Mouse (Mus musculus) MEL (cell line): ENCODE data around the gene Ptprr. TPM values are rescaled to one million over a fixed set of nuclear protein-coding genes. Genes with fewer than 3 reads are reported as not detected.

ENCODE experiments used
- DNase-seq: peaks from one replicate; pipeline ENCODE4 v3.0.0; 2011; ENCODE audit warnings: low read depth, low spot score
- H3K27ac ChIP-seq: 2 replicates; pipeline ENCODE4 v1.5.1; 2012; ENCODE audit warnings: low read depth, mild to moderate bottlenecking, control low read depth, low read length, moderate library complexity; ENCODE audit not compliant: control insufficient read depth
- H3K27me3 ChIP-seq, 2 experiments: fragments of 150-350 bp in 1 of 2; sonication (generic) in 1 of 2; 2 replicates each; pipeline ENCODE4 v1.6.1; 2012; ENCODE audit warnings: low read length in 2 of 2, mild to moderate bottlenecking in 2 of 2, improper control_type of control experiment in 1 of 2, moderate library complexity in 1 of 2; ENCODE audit not compliant: insufficient read depth in 2 of 2, control insufficient read depth in 1 of 2
- H3K36me3 ChIP-seq, 2 experiments: 2 replicates each; pipeline ENCODE4 v1.6.1; 2012 to 2014; ENCODE audit warnings: low read length in 2 of 2, improper control_type of control experiment in 1 of 2, inconsistent platforms in 1 of 2, mild to moderate bottlenecking in 1 of 2; ENCODE audit not compliant: insufficient read depth in 2 of 2, control insufficient read depth in 1 of 2
- H3K4me1 ChIP-seq, 2 experiments: fragments of 150-350 bp in 1 of 2; sonication (generic) in 1 of 2; 2 replicates each; pipeline ENCODE4 v1.6.1; 2012; ENCODE audit warnings: low read length in 2 of 2, improper control_type of control experiment in 1 of 2, mild to moderate bottlenecking in 1 of 2; ENCODE audit not compliant: insufficient read depth in 2 of 2, control insufficient read depth in 1 of 2
- H3K4me3 ChIP-seq, 2 experiments: fragments of 150-350 bp in 1 of 2; sonication (generic) in 1 of 2; 2 replicates each; pipeline ENCODE4 v1.5.1; 2012; ENCODE audit warnings: low read depth in 2 of 2, low read length in 2 of 2, mild to moderate bottlenecking in 2 of 2, moderate library complexity in 2 of 2, control low read depth in 1 of 2, improper control_type of control experiment in 1 of 2; ENCODE audit not compliant: control insufficient read depth in 1 of 2, insufficient read depth in 1 of 2
- H3K79me2 ChIP-seq: 2 replicates; pipeline ENCODE4 v1.6.1; 2012; ENCODE audit warnings: mild to moderate bottlenecking, low read length, moderate library complexity; ENCODE audit not compliant: control insufficient read depth, poor library complexity, insufficient read depth
- H3K9ac ChIP-seq: 2 replicates; pipeline ENCODE4 v1.6.1; 2012; ENCODE audit warnings: low read depth, mild to moderate bottlenecking, control low read depth, low read length, moderate library complexity; ENCODE audit not compliant: control insufficient read depth, poor library complexity, severe bottlenecking
- H3K9me3 ChIP-seq: fragments of 150-350 bp; sonication (generic); replicated peaks from 2 replicates; pipeline ENCODE4 v1.6.1; 2012; ENCODE audit warnings: mild to moderate bottlenecking, low read length, improper control_type of control experiment, moderate library complexity; ENCODE audit not compliant: insufficient read depth
- BHLHE40 ChIP-seq: IDR thresholded peaks from 2 replicates; pipeline ENCODE4 v1.6.1; 2012; ENCODE audit warnings: low read depth, mild to moderate bottlenecking, inconsistent platforms, low read length, improper control_type of control experiment, borderline replicate concordance
- CHD1 ChIP-seq: IDR thresholded peaks from 2 replicates; pipeline ENCODE4 v1.6.1; 2012; ENCODE audit warnings: low read depth, mild to moderate bottlenecking, inconsistent platforms, low read length, improper control_type of control experiment
- CTCF ChIP-seq, 3 experiments: IDR thresholded peaks in 2 of 3; conservative IDR thresholded peaks in 1 of 3; 2 replicates each; pipeline ENCODE4 v1.5.1; 2011 to 2012; ENCODE audit warnings: low read length in 3 of 3, low read depth in 2 of 3, mild to moderate bottlenecking in 2 of 3, improper control_type of control experiment in 1 of 3, inconsistent platforms in 1 of 3, mixed read lengths in 1 of 3, moderate library complexity in 1 of 3; ENCODE audit not compliant: control insufficient read depth in 1 of 3, insufficient read depth in 1 of 3, poor library complexity in 1 of 3, severe bottlenecking in 1 of 3
- E2F4 ChIP-seq: IDR thresholded peaks from 2 replicates; pipeline ENCODE4 v1.6.1; 2011; ENCODE audit warnings: low read depth, low read length, improper control_type of control experiment, borderline replicate concordance
- ELF1 ChIP-seq: IDR thresholded peaks from 2 replicates; pipeline ENCODE4 v1.6.1; 2014; ENCODE audit warnings: low read depth, mild to moderate bottlenecking, inconsistent platforms, low read length, improper control_type of control experiment, moderate library complexity
- GABPA ChIP-seq: IDR thresholded peaks from 2 replicates; pipeline ENCODE4 v1.6.1; 2012; ENCODE audit warnings: low read depth, mild to moderate bottlenecking, inconsistent platforms, low read length, improper control_type of control experiment, moderate library complexity
- HCFC1 ChIP-seq: IDR thresholded peaks from 2 replicates; pipeline ENCODE4 v1.6.1; 2012; ENCODE audit warnings: low read depth, mild to moderate bottlenecking, inconsistent platforms, low read length, improper control_type of control experiment, moderate library complexity
- KAT2A ChIP-seq: conservative IDR thresholded peaks from 2 replicates; pipeline ENCODE4 v1.6.1; 2012; ENCODE audit warnings: low read depth, low read length, improper control_type of control experiment, inconsistent platforms
- MAFK ChIP-seq: IDR thresholded peaks from 2 replicates; pipeline ENCODE4 v1.6.1; 2011; ENCODE audit warnings: low read depth, mild to moderate bottlenecking, low read length, improper control_type of control experiment, borderline replicate concordance
- MAZ ChIP-seq: IDR thresholded peaks from 2 replicates; pipeline ENCODE4 v1.6.1; 2012; ENCODE audit warnings: low read depth, mild to moderate bottlenecking, inconsistent platforms, low read length, improper control_type of control experiment
- MXI1 ChIP-seq: IDR thresholded peaks from 2 replicates; pipeline ENCODE4 v1.6.1; 2011; ENCODE audit warnings: mild to moderate bottlenecking, low read depth, low read length, improper control_type of control experiment
- MYB ChIP-seq: IDR thresholded peaks from 2 replicates; pipeline ENCODE4 v1.6.1; 2011; ENCODE audit warnings: mild to moderate bottlenecking, low read depth, low read length, improper control_type of control experiment
- MYC ChIP-seq: IDR thresholded peaks from 2 replicates; pipeline ENCODE4 v1.6.1; 2011; ENCODE audit warnings: low read depth, mild to moderate bottlenecking, low read length, improper control_type of control experiment, moderate library complexity
- NELFE ChIP-seq: IDR thresholded peaks from 2 replicates; pipeline ENCODE4 v1.6.1; 2011; ENCODE audit warnings: low read depth, low read length, improper control_type of control experiment
- NRF1 ChIP-seq: IDR thresholded peaks from 2 replicates; pipeline ENCODE4 v1.6.1; 2014; ENCODE audit warnings: low read depth, mild to moderate bottlenecking, inconsistent platforms, low read length, improper control_type of control experiment, moderate library complexity; ENCODE audit not compliant: poor library complexity, insufficient read depth, severe bottlenecking
- POLR2A ChIP-seq, 2 experiments: IDR thresholded peaks; 2 replicates each; pipeline ENCODE4 v1.6.1; 2011 to 2012; ENCODE audit warnings: low read length in 2 of 2, mild to moderate bottlenecking in 2 of 2, control low read depth in 1 of 2, improper control_type of control experiment in 1 of 2, low read depth in 1 of 2, moderate library complexity in 1 of 2; ENCODE audit not compliant: control insufficient read depth in 1 of 2, insufficient read depth in 1 of 2, poor library complexity in 1 of 2
- POLR2AphosphoS5 ChIP-seq: IDR thresholded peaks from 2 replicates; pipeline ENCODE4 v1.6.1; 2012; ENCODE audit warnings: low read depth, borderline replicate concordance, mild to moderate bottlenecking, inconsistent platforms, low read length, moderate library complexity, mixed read lengths
- RAD21 ChIP-seq: IDR thresholded peaks from 2 replicates; pipeline ENCODE4 v1.6.1; 2011; ENCODE audit warnings: mild to moderate bottlenecking, low read depth, low read length, improper control_type of control experiment
- SIN3A ChIP-seq: IDR thresholded peaks from 2 replicates; pipeline ENCODE4 v1.6.1; 2012; ENCODE audit warnings: low read length, improper control_type of control experiment, inconsistent platforms
- SMC3 ChIP-seq: IDR thresholded peaks from 2 replicates; pipeline ENCODE4 v1.6.1; 2011; ENCODE audit warnings: low read depth, low read length, improper control_type of control experiment
- TAL1 ChIP-seq: IDR thresholded peaks from 2 replicates; pipeline ENCODE4 v1.6.1; 2012; ENCODE audit warnings: mild to moderate bottlenecking, inconsistent platforms, low read length, moderate library complexity, mixed read lengths
- USF1 ChIP-seq: IDR thresholded peaks from 2 replicates; pipeline ENCODE4 v1.6.1; 2014; ENCODE audit warnings: low read depth, mild to moderate bottlenecking, inconsistent platforms, low read length, improper control_type of control experiment, moderate library complexity
- USF2 ChIP-seq, 2 experiments: IDR thresholded peaks; 2 replicates each; pipeline ENCODE4 v1.6.1; 2011 to 2012; ENCODE audit warnings: improper control_type of control experiment in 2 of 2, low read length in 2 of 2, borderline replicate concordance in 1 of 2, inconsistent platforms in 1 of 2, low read depth in 1 of 2, mild to moderate bottlenecking in 1 of 2; ENCODE audit not compliant: insufficient read depth in 1 of 2
- ZC3H11A ChIP-seq: IDR thresholded peaks from 2 replicates; pipeline ENCODE4 v1.6.1; 2012; ENCODE audit warnings: low read depth, mild to moderate bottlenecking, inconsistent platforms, low read length, improper control_type of control experiment
- ZKSCAN1 ChIP-seq: IDR thresholded peaks from 2 replicates; pipeline ENCODE4 v1.6.1; 2012; ENCODE audit warnings: low read depth, mild to moderate bottlenecking, inconsistent platforms, low read length, improper control_type of control experiment, moderate library complexity
- ZMIZ1 ChIP-seq: IDR thresholded peaks from 2 replicates; pipeline ENCODE4 v1.6.1; 2012; ENCODE audit warnings: low read depth, mild to moderate bottlenecking, inconsistent platforms, low read length, improper control_type of control experiment, moderate library complexity
- polyA plus RNA-seq, 2 experiments: library from polyadenylated mRNA; stranded (reverse) in 1 of 2; unstranded in 1 of 2; fragments of >175 nt in 1 of 2; fragments of >200 nt in 1 of 2; gene quantifications; 2 replicates each; pipeline versions ENCODE4 v1.2.1 to v1.2.4; 2012; ENCODE audit warnings: low replicate concordance in 2 of 2, low read depth in 1 of 2; ENCODE audit not compliant: insufficient read length in 2 of 2, insufficient read depth in 1 of 2, missing spikeins in 1 of 2
- total RNA-seq: library from RNA; depleted of rRNA; stranded (reverse); fragments of 300-350 nt; gene quantifications from 2 replicates; pipeline ENCODE4 v1.2.3, GENCODE M21; 2012

Gene Ptprr
- total and polyA plus RNA-seq, 3 experiments, result not detected

GRCm38 (mm10) chr10:116271470-116271915 is 253.5 kb downstream of the Ptprr start:
- no peak for TF ChIP-seq GABPA
- TF ChIP-seq NELFE, result no peak
- TF ChIP-seq HCFC1, result no peak
- TF ChIP-seq SMC3, result no peak
- TF ChIP-seq MYB, result no peak
- TF ChIP-seq ZKSCAN1, result no peak
- TF ChIP-seq SIN3A, result no peak
- no peak for TF ChIP-seq MAZ
- no peak for TF ChIP-seq ZMIZ1
- no peak for TF ChIP-seq POLR2A (IDR thresholded peaks at IDR 0.05; ENCODE audit: control insufficient read depth in 1 of 2, insufficient read depth in 1 of 2, low read depth in 1 of 2, low read length in 2 of 2, poor library complexity in 1 of 2)
- no peak for TF ChIP-seq ELF1
- no peak for TF ChIP-seq CHD1
- no peak for TF ChIP-seq KAT2A
- no peak for TF ChIP-seq MYC
- TF ChIP-seq RAD21, result no peak
- no peak for TF ChIP-seq MXI1
- no peak for TF ChIP-seq CTCF (IDR thresholded peaks at IDR 0.05 in 2 of 3, conservative IDR thresholded peaks at IDR 0.05 in 1 of 3; ENCODE audit: control insufficient read depth in 1 of 3, insufficient read depth in 1 of 3, low read depth in 2 of 3, low read length in 3 of 3, poor library complexity in 1 of 3, severe bottlenecking in 1 of 3)
- no peak for TF ChIP-seq MAFK
- no peak for TF ChIP-seq E2F4
- DNase-seq, result no peak
- no peaks in the 10 kb centered on the region for H3K36me3 ChIP-seq
- no peak overlapping the region for H3K4me3 ChIP-seq
- no peak overlapping the region for H3K27ac ChIP-seq
- H3K9me3 ChIP-seq, result no peaks in the 10 kb centered on the region
- H3K4me1 ChIP-seq, result no peaks in the 10 kb centered on the region
- no peaks in the 10 kb centered on the region for H3K79me2 ChIP-seq
- no peaks in the 10 kb centered on the region for H3K27me3 ChIP-seq
- no peak overlapping the region for H3K9ac ChIP-seq

GRCm38 (mm10) chr10:116272156-116272555 is 254.1 kb downstream of the Ptprr start:
- no peak overlapping the region for H3K4me3 ChIP-seq
- no peak overlapping the region for H3K27ac ChIP-seq
- H3K9ac ChIP-seq, result no peak overlapping the region
- H3K36me3 ChIP-seq, result no peaks in the 10 kb centered on the region
- H3K27me3 ChIP-seq, result no peaks in the 10 kb centered on the region
- H3K4me1 ChIP-seq, result no peaks in the 10 kb centered on the region
- no peaks in the 10 kb centered on the region for H3K79me2 ChIP-seq
- no peak for TF ChIP-seq USF2 (IDR thresholded peaks at IDR 0.05; ENCODE audit: borderline replicate concordance in 1 of 2, insufficient read depth in 1 of 2, low read depth in 1 of 2, low read length in 2 of 2)
- no peak for TF ChIP-seq USF1
- TF ChIP-seq TAL1, result no peak
- TF ChIP-seq BHLHE40, result no peak
- no peak for TF ChIP-seq ZC3H11A
- TF ChIP-seq ELF1, result no peak
- no peak for TF ChIP-seq CHD1
- no peak for TF ChIP-seq SIN3A
- TF ChIP-seq E2F4, result no peak
- no peak for TF ChIP-seq MXI1
- no peak for TF ChIP-seq NRF1
- TF ChIP-seq POLR2AphosphoS5, result no peak
- no peak for TF ChIP-seq POLR2A (IDR thresholded peaks at IDR 0.05; ENCODE audit: control insufficient read depth in 1 of 2, insufficient read depth in 1 of 2, low read depth in 1 of 2, low read length in 2 of 2, poor library complexity in 1 of 2)
- no peak for TF ChIP-seq SMC3
- TF ChIP-seq CTCF (IDR thresholded peaks at IDR 0.05 in 2 of 3, conservative IDR thresholded peaks at IDR 0.05 in 1 of 3; ENCODE audit: control insufficient read depth in 1 of 3, insufficient read depth in 1 of 3, low read depth in 2 of 3, low read length in 3 of 3, poor library complexity in 1 of 3, severe bottlenecking in 1 of 3), result no peak
- DNase-seq, result no peak
- H3K9me3 ChIP-seq, result no peaks in the 10 kb centered on the region
